Mouse (Mus musculus) liver, adult 2 months (tissue): ENCODE data around the gene Elovl6. TPM values are rescaled to one million over a fixed set of nuclear protein-coding genes. Genes with fewer than 3 reads are reported as not detected.

Source experiments
- DNase-seq: peaks from one replicate; pipeline ENCODE4 v3.0.0-alpha.2; 2011; ENCODE audit warnings: low read depth, low spot score; ENCODE audit errors: extremely low read depth
- H3K27ac ChIP-seq: fragments of 200-500 bp; replicated peaks from 2 replicates; pipeline ENCODE4 v1.5.1; 2012; ENCODE audit warnings: low read depth, mild to moderate bottlenecking, control low read depth, inconsistent platforms, low read length; ENCODE audit not compliant: insufficient read depth
- H3K27me3 ChIP-seq: fragments of 200-500 bp; 2 replicates; pipeline ENCODE4 v1.6.1; 2012; ENCODE audit warnings: mild to moderate bottlenecking, moderate library complexity, low read length, inconsistent platforms; ENCODE audit not compliant: control insufficient read depth, insufficient read depth
- H3K36me3 ChIP-seq: fragments of 200-500 bp; 2 replicates; pipeline ENCODE4 v1.6.1; 2012; ENCODE audit warnings: low read length, inconsistent platforms; ENCODE audit not compliant: control insufficient read depth, insufficient read depth
- H3K4me1 ChIP-seq: fragments of 200-500 bp; 2 replicates; pipeline ENCODE4 v1.6.1; 2011; ENCODE audit warnings: low read length; ENCODE audit not compliant: control insufficient read depth, insufficient read depth
- H3K4me3 ChIP-seq: fragments of 200-500 bp; 2 replicates; pipeline ENCODE4 v1.5.1; 2011; ENCODE audit warnings: low read depth, mild to moderate bottlenecking, control low read depth, low read length, moderate library complexity; ENCODE audit not compliant: insufficient read depth
- H3K79me2 ChIP-seq: fragments of 200-500 bp; 2 replicates; pipeline ENCODE4 v1.6.1; 2012; ENCODE audit warnings: inconsistent platforms, mild to moderate bottlenecking, low read length, moderate library complexity; ENCODE audit not compliant: control insufficient read depth, insufficient read depth
- H3K9ac ChIP-seq: fragments of 200-500 bp; 2 replicates; pipeline ENCODE4 v1.6.1; 2012; ENCODE audit warnings: low read depth, mild to moderate bottlenecking, control low read depth, inconsistent platforms, low read length
- CTCF ChIP-seq: fragments of 200-500 bp; IDR thresholded peaks from 2 replicates; pipeline ENCODE4 v1.5.1; 2011; ENCODE audit warnings: low read depth, low read length, control low read depth
- POLR2A ChIP-seq: fragments of 200-500 bp; IDR thresholded peaks from 2 replicates; pipeline ENCODE4 v1.6.1; 2011; ENCODE audit warnings: low read length, control low read depth; ENCODE audit not compliant: insufficient read depth; ENCODE audit errors: extremely low read depth
- WGBS: fragments of 180-500 bp; shearing (Covaris S2); methylation state at CpG from one replicate; pipeline ENCODE4 v1.1.7; 2018; 5-methylcytosine and 5-hydroxymethylcytosine counted together
- polyA plus RNA-seq: library from polyadenylated mRNA; depleted of rRNA; stranded (reverse); fragments of >200 nt; gene quantifications from 2 replicates; pipeline ENCODE4 v1.2.3, GENCODE M21; 2012
- total RNA-seq: library from RNA; depleted of rRNA; stranded (reverse); fragments of >200 nt; gene quantifications from 2 replicates; pipeline ENCODE4 v1.2.3, GENCODE M21; 2014

Gene Elovl6
- total and polyA plus RNA-seq, 2 experiments, result 44.3 to 70.5 TPM

DNA sequence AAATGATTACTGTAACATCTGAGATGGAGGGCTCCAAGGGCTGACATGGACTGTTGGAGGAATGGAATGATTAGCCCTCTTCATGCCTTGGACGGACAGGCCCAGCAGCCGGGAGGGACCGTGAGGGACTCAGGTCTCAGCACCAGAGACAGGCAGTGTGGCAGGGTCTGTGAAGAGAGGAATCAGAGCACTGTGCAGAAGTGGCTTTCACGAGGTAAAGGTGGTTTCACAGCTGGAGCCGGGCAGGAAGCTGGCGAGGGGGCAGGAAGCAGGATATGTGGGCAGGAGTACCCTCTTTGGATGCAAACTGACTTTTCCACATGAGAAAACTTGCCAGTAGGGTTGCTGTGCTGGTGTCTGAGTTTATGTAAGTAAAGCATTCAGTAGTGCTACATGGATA lies 20.2 kb downstream of the Elovl6 start:
- 78% methylated on average over 6 of the region's 6 CpGs for WGBS
- Histone ChIP-seq H3K27ac (no peak overlapping the region), H3K79me2 (peaks cover 13% of the 10 kb centered on the region; the same call in 1 of the 2 replicates), H3K27me3 (no peaks in the 10 kb centered on the region), H3K4me1 (peaks cover 24% of the 10 kb centered on the region), H3K36me3 (peaks cover 27% of the 10 kb centered on the region), H3K4me3 (no peak overlapping the region), H3K9ac (no peak overlapping the region)
- no peak for DNase-seq
- TF ChIP-seq CTCF (no peak), POLR2A (no peak)

GRCm38 (mm10) chr3:129553173-129553572 lies 21.0 kb downstream of the Elovl6 start:
- no peak overlapping the region for H3K27ac ChIP-seq
- no peak overlapping the region for H3K9ac ChIP-seq
- peaks cover 20% of the 10 kb centered on the region for H3K36me3 ChIP-seq
- WGBS, result 86% methylated on average over 9 of the region's 9 CpGs
- H3K27me3 ChIP-seq, result no peaks in the 10 kb centered on the region
- no peak for DNase-seq
- H3K4me1 ChIP-seq, result peaks cover 26% of the 10 kb centered on the region
- TF ChIP-seq CTCF (no peak), POLR2A (no peak)
- no peak overlapping the region for H3K4me3 ChIP-seq
- H3K79me2 ChIP-seq, result peaks cover 10% of the 10 kb centered on the region; the same call in 1 of the 2 replicates

DNA sequence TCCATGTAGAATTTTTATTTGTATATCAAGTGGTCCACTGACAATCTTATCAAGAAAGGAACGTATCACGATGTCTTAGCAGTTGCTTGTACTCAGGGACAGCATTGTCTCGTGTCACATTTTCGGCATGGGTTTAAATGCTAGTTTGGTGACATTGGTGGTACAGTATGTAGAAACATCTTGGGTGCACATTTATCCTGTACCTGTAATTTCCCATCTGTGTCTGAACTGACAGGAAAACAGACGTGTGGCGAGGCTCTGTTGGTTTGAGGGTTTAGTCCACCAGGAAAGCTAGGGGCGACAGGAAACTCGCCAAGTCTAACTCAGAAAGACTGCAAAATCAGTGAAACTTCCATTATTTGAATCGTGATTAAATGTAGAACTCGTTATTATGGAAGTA lies 21.5 kb downstream of the Elovl6 start:
- no peak overlapping the region for H3K27ac ChIP-seq

GRCm38 (mm10) chr3:129554436-129554835 lies 22.3 kb downstream of the Elovl6 start:
- no peak overlapping the region for H3K9ac ChIP-seq
- peaks cover 23% of the 10 kb centered on the region for H3K36me3 ChIP-seq
- peak; percentile 61 for DNase-seq
- peaks cover 35% of the 10 kb centered on the region for H3K4me1 ChIP-seq
- TF ChIP-seq CTCF, result no peak
- no peak for TF ChIP-seq POLR2A
- no peaks in the 10 kb centered on the region for H3K27me3 ChIP-seq
- 37% methylated on average over 4 of the region's 4 CpGs for WGBS
- H3K27ac ChIP-seq, result peak overlapping the region; percentile 54
- no peak overlapping the region for H3K4me3 ChIP-seq
- peaks cover 10% of the 10 kb centered on the region; the same call in 1 of the 2 replicates for H3K79me2 ChIP-seq

More for the DNA sequence above, 21.5 kb downstream of the Elovl6 start:
- Histone ChIP-seq H3K36me3 (peaks cover 20% of the 10 kb centered on the region), H3K79me2 (peaks cover 10% of the 10 kb centered on the region; the same call in 1 of the 2 replicates), H3K9ac (no peak overlapping the region; the same call in 1 of the 2 replicates), H3K27me3 (no peaks in the 10 kb centered on the region), H3K4me1 (peaks cover 31% of the 10 kb centered on the region), H3K4me3 (no peak overlapping the region)
- TF ChIP-seq POLR2A, result no peak
- no peak for TF ChIP-seq CTCF
- 86% methylated on average over 10 of the region's 10 CpGs for WGBS
- DNase-seq, result no peak

GRCm38 (mm10) chr3:129557048-129557447 lies 24.9 kb downstream of the Elovl6 start:
- H3K36me3 ChIP-seq, result peaks cover 18% of the 10 kb centered on the region
- H3K27me3 ChIP-seq, result no peaks in the 10 kb centered on the region
- peaks cover 42% of the 10 kb centered on the region for H3K4me1 ChIP-seq
- 57% methylated on average over 9 of the region's 9 CpGs for WGBS
- no peak overlapping the region for H3K9ac ChIP-seq
- DNase-seq, result no peak
- no peak overlapping the region for H3K27ac ChIP-seq
- no peak for TF ChIP-seq CTCF
- no peak for TF ChIP-seq POLR2A
- H3K79me2 ChIP-seq, result peaks cover 9% of the 10 kb centered on the region; the same call in 1 of the 2 replicates
- no peak overlapping the region for H3K4me3 ChIP-seq

- no peak for DNase-seq
- no peaks in the 10 kb centered on the region for H3K27me3 ChIP-seq
- H3K79me2 ChIP-seq, result peaks cover 9% of the 10 kb centered on the region; the same call in 1 of the 2 replicates
- peaks cover 18% of the 10 kb centered on the region for H3K36me3 ChIP-seq
- no peak for TF ChIP-seq CTCF
- no peak for TF ChIP-seq POLR2A
- H3K4me1 ChIP-seq, result peaks cover 42% of the 10 kb centered on the region
- 79% methylated on average over 7 of the region's 7 CpGs for WGBS
- H3K27ac ChIP-seq, result no peak overlapping the region
- no peak overlapping the region for H3K4me3 ChIP-seq
- H3K9ac ChIP-seq, result no peak overlapping the region
Observed at GRCm38 (mm10) chr3:129557566-129557965, 25.4 kb downstream of the Elovl6 start.
